Mouse (Mus musculus) heart, postnatal 0 days (tissue): Measurements from ENCODE around the gene Zyg11a. TPM values are rescaled to one million over a fixed set of nuclear protein-coding genes. Genes with fewer than 3 reads are reported as not detected.
"Not testable (repeated sequence)": the region's sequence is repeated elsewhere in the genome, so short reads cannot be mapped to it uniquely, and the experiment has no call there.

Experiments
- ATAC-seq: fragments of 200-750 bp; cut with Nextera tagmentation; 2 replicates; pipeline ENCODE4 v1.8.0; 2017; ENCODE audit warnings: low read depth, moderate number of reproducible peaks, moderate library complexity; ENCODE audit not compliant: insufficient read depth
- DNase-seq: peaks from one replicate; pipeline ENCODE4 v3.0.0-alpha.2; 2016; ENCODE audit warnings: low spot score
- H3K27ac ChIP-seq: fragments of 300-500 bp; sonication (generic); 2 replicates; pipeline ENCODE4 v1.5.1; 2014; ENCODE audit warnings: low read depth, mild to moderate bottlenecking
- H3K27me3 ChIP-seq: fragments of 300-500 bp; sonication (generic); 2 replicates; pipeline ENCODE4 v1.6.1; 2014; ENCODE audit warnings: low read length, mixed read lengths; ENCODE audit not compliant: control insufficient read depth, insufficient read depth
- H3K36me3 ChIP-seq: fragments of 300-500 bp; sonication (generic); replicated peaks from 2 replicates; pipeline ENCODE4 v1.6.1; 2014; ENCODE audit warnings: low read length, mixed read lengths; ENCODE audit not compliant: control insufficient read depth, insufficient read depth
- H3K4me1 ChIP-seq: fragments of 300-500 bp; sonication (generic); 2 replicates; pipeline ENCODE4 v1.6.1; 2014; ENCODE audit warnings: antibody characterized with exemption; ENCODE audit not compliant: control insufficient read depth, insufficient read depth
- H3K4me2 ChIP-seq: fragments of 300-500 bp; sonication (generic); 2 replicates; pipeline ENCODE4 v1.6.1; 2014; ENCODE audit warnings: low read depth, mild to moderate bottlenecking, low read length, moderate library complexity
- H3K4me3 ChIP-seq: fragments of 300-500 bp; sonication (generic); 2 replicates; pipeline ENCODE4 v1.5.1; 2014; ENCODE audit warnings: low read depth, low read length
- H3K9ac ChIP-seq: fragments of 300-500 bp; sonication (generic); replicated peaks from 2 replicates; pipeline ENCODE4 v1.6.1; 2014; ENCODE audit warnings: low read depth, low read length, mixed read lengths
- H3K9me3 ChIP-seq: fragments of 300-500 bp; sonication (generic); replicated peaks from 2 replicates; pipeline ENCODE4 v1.6.1; 2016; ENCODE audit warnings: low read length; ENCODE audit not compliant: control insufficient read depth
- CTCF ChIP-seq: IDR thresholded peaks from 2 replicates; pipeline ENCODE4 v1.5.1; 2016; ENCODE audit warnings: antibody characterized with exemption, control low read depth, low read depth
- EP300 ChIP-seq: IDR thresholded peaks from 2 replicates; pipeline ENCODE4 v1.6.1; 2016; ENCODE audit warnings: antibody characterized with exemption, low read depth
- WGBS: fragments of 180-500 bp; shearing (Covaris S2); extraction: QIAGEN DNeasy Blood & Tissue Kit; methylation state at CpG from one replicate; pipeline ENCODE4 v1.1.7; 2014; 5-methylcytosine and 5-hydroxymethylcytosine counted together
- polyA plus RNA-seq: library from polyadenylated mRNA; unstranded; fragments of >200 nt; fragmentation: Nextera tagmentation; extraction: Ambion mirVana; gene quantifications from 2 replicates; pipeline ENCODE4 v1.2.1, GENCODE M21; 2015
- total RNA-seq: library from RNA; depleted of rRNA; stranded (reverse); fragments of >200 nt; gene quantifications from 2 replicates; pipeline ENCODE4 v1.2.3, GENCODE M21; 2014; ENCODE audit warnings: low replicate concordance

The Zyg11a gene
- total and polyA plus RNA-seq, 2 experiments from 2014 or later: not detected

DNA sequence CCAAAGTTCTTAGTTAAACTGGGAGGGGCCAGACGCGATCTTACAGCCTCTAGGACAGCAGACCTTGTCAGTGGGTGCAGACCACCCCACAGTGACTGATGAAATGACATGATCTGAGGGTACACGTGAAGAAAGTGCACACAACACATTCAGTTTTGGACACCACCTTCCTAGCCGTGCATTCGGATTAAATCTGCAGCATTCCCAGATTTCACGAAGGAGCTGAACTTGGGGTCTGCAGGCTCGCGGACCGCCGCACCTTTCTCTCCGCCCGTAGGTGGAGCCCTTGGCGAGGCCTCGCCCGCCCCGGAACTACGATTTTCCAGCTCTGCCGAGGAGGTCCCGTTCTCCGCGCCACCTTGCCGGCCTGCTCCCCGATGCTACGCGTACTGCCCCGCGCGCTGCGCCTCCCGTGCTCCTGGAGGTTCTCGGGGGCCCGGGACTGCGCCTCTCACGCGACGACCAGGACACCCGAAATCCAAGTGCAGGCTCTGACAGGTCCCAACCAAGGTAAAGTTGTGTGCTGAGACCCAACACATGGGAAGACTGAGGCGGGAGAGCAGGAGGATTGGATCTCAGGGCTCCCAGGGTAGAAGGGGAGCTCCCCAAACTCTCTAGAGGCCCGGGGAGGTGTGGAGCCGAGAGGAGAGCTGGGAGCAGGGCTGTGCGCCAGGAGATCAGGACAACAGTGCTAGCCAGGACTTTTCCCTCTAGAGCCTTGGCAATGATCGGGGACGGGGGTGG, 52.5 kb downstream of the Zyg11a start, which contains the start of gene Echdc2:
TSS of gene Echdc2 (plus strand) at position 286 of the 744 bp plus-strand sequence.
- 1% methylated on average over 43 of the region's 43 CpGs for WGBS
- TF ChIP-seq CTCF: peak; percentile 41
- no peak for TF ChIP-seq EP300
- no peaks in the 10 kb centered on the region for H3K27me3 ChIP-seq
- H3K4me1 ChIP-seq: no peaks in the 10 kb centered on the region
- DNase-seq (peak; percentile 45), ATAC-seq (peak; percentile 74)
- peak within 1 kb of the TSS; percentile 66 for H3K4me3 ChIP-seq
- H3K9me3 ChIP-seq: no peaks in the 10 kb centered on the region
- H3K27ac ChIP-seq: no peak within 1 kb of the TSS
- no peaks in the 10 kb centered on the region for H3K36me3 ChIP-seq
- H3K4me2 ChIP-seq: peak within 1 kb of the TSS; percentile 92
- peak within 1 kb of the TSS; percentile 68 for H3K9ac ChIP-seq

GRCm38 (mm10) chr4:108163291-108163690, 54.6 kb downstream of the Zyg11a start:
- Histone ChIP-seq H3K36me3 (no peaks in the 10 kb centered on the region), H3K9ac (no peak overlapping the region), H3K9me3 (no peaks in the 10 kb centered on the region), H3K27me3 (no peaks in the 10 kb centered on the region), H3K4me3 (no peak overlapping the region), H3K27ac (no peak overlapping the region), H3K4me1 (no peaks in the 10 kb centered on the region), H3K4me2 (no peak overlapping the region)
- no peak for DNase-seq
- WGBS: 83% methylated on average over 3 of the region's 3 CpGs
- no peak for TF ChIP-seq CTCF
- no peak for TF ChIP-seq EP300
- no peak for ATAC-seq

- TF ChIP-seq EP300 (no peak), CTCF (no peak)
- no peak for ATAC-seq
Observed at GRCm38 (mm10) chr4:108161936-108162335, 55.9 kb downstream of the Zyg11a start.

GRCm38 (mm10) chr4:108155141-108155540, 62.7 kb downstream of the Zyg11a start:
- DNase-seq, H3K4me3 ChIP-seq: not testable (repeated sequence)

More at GRCm38 (mm10) chr4:108161936-108162335, 55.9 kb downstream of the Zyg11a start:
- H3K9ac ChIP-seq: no peak overlapping the region
- no peak overlapping the region for H3K4me3 ChIP-seq
- H3K4me1 ChIP-seq: no peaks in the 10 kb centered on the region
- H3K9me3 ChIP-seq: no peaks in the 10 kb centered on the region
- H3K36me3 ChIP-seq: no peaks in the 10 kb centered on the region
- no peak overlapping the region for H3K27ac ChIP-seq
- no peak overlapping the region for H3K4me2 ChIP-seq
- 88% methylated on average over 8 of the region's 8 CpGs for WGBS
- H3K27me3 ChIP-seq: no peaks in the 10 kb centered on the region
- no peak for DNase-seq

DNA sequence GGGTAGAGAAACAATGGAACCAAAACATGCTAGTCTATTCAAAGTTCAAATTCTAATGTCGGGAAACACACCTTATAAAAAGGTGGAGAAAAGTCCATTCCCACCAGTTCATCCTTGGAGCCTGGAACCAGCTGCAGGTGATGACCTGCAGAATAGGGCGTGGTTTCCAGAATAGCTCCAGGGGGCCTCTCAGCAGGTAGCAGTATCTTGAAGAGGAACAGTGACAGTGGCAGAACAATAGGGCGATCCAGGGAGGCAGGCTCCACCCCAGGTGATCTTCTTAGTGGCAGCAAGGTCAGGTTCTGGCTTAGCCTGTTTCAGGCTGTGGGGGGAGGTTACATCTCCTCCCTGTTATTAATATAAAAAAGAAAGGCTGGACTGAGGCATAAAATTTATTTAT, 72.3 kb downstream of the Zyg11a start:
- WGBS: 44% methylated on average over 3 of the region's 3 CpGs
- H3K4me2 ChIP-seq, H3K27ac ChIP-seq, ATAC-seq, H3K27me3 ChIP-seq, DNase-seq, H3K4me3 ChIP-seq, H3K4me1 ChIP-seq, H3K36me3 ChIP-seq, H3K9me3 ChIP-seq, H3K9ac ChIP-seq: not testable (repeated sequence)

More at GRCm38 (mm10) chr4:108155141-108155540, 62.7 kb downstream of the Zyg11a start:
- not testable (repeated sequence) for H3K9ac ChIP-seq, H3K27ac ChIP-seq, H3K9me3 ChIP-seq, H3K27me3 ChIP-seq, H3K4me2 ChIP-seq, H3K36me3 ChIP-seq, H3K4me1 ChIP-seq, ATAC-seq
- 73% methylated on average over 1 of the region's 1 CpGs for WGBS

DNA sequence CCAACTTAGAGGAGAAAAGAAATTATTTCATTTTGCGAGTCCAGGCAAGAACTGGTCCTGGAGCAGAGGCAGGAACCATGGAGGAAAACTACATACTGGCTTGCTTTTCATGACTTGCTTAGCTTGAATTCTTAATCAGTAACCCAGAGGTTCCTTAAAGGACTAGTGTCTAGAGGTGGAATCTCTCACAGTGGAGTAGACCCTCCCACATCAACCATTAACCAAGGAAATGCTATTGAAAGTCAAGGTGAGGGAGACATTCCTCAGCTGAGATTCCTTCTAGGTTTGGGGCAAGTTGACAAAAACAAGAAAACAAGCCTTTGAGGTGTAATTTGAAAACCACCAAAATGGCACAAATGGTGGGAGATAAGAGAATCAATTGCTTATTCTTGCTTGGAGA, 73.0 kb downstream of the Zyg11a start, which contains the start of gene Scp2:
TSS of gene Scp2 (minus strand) at position 119 of the 400 bp plus-strand sequence.
- TF ChIP-seq CTCF (no peak), EP300 (no peak)
- DNase-seq (no peak), ATAC-seq (no peak)
- no peak within 1 kb of the TSS for H3K4me2 ChIP-seq
- no peaks in the 10 kb centered on the region for H3K36me3 ChIP-seq
- H3K27ac ChIP-seq: no peak within 1 kb of the TSS
- peaks cover 5% of the 10 kb centered on the region; the same call in 1 of the 2 replicates for H3K9me3 ChIP-seq
- no peak within 1 kb of the TSS for H3K9ac ChIP-seq
- no peak within 1 kb of the TSS for H3K4me3 ChIP-seq
- H3K27me3 ChIP-seq: no peaks in the 10 kb centered on the region
- 82% methylated on average over 1 of the region's 1 CpGs for WGBS
- H3K4me1 ChIP-seq: no peaks in the 10 kb centered on the region
